Mouse (Mus musculus) MEL (cell line): ENCODE measurements around the gene Bcl3. TPM values are rescaled to one million over a fixed set of nuclear protein-coding genes. Genes with fewer than 3 reads are reported as not detected.

ENCODE experiments used
- DNase-seq: peaks from one replicate; pipeline ENCODE4 v3.0.0; 2011; ENCODE audit warnings: low read depth, low spot score
- H3K27ac ChIP-seq: 2 replicates; pipeline ENCODE4 v1.5.1; 2012; ENCODE audit warnings: low read depth, mild to moderate bottlenecking, control low read depth, low read length, moderate library complexity; ENCODE audit not compliant: control insufficient read depth
- H3K27me3 ChIP-seq, 2 experiments: fragments of 150-350 bp in 1 of 2; sonication (generic) in 1 of 2; 2 replicates each; pipeline ENCODE4 v1.6.1; 2012; ENCODE audit warnings: low read length in 2 of 2, mild to moderate bottlenecking in 2 of 2, improper control_type of control experiment in 1 of 2, moderate library complexity in 1 of 2; ENCODE audit not compliant: insufficient read depth in 2 of 2, control insufficient read depth in 1 of 2
- H3K36me3 ChIP-seq, 2 experiments: 2 replicates each; pipeline ENCODE4 v1.6.1; 2012 to 2014; ENCODE audit warnings: low read length in 2 of 2, improper control_type of control experiment in 1 of 2, inconsistent platforms in 1 of 2, mild to moderate bottlenecking in 1 of 2; ENCODE audit not compliant: insufficient read depth in 2 of 2, control insufficient read depth in 1 of 2
- H3K4me1 ChIP-seq, 2 experiments: fragments of 150-350 bp in 1 of 2; sonication (generic) in 1 of 2; 2 replicates each; pipeline ENCODE4 v1.6.1; 2012; ENCODE audit warnings: low read length in 2 of 2, improper control_type of control experiment in 1 of 2, mild to moderate bottlenecking in 1 of 2; ENCODE audit not compliant: insufficient read depth in 2 of 2, control insufficient read depth in 1 of 2
- H3K4me3 ChIP-seq, 2 experiments: fragments of 150-350 bp in 1 of 2; sonication (generic) in 1 of 2; 2 replicates each; pipeline ENCODE4 v1.5.1; 2012; ENCODE audit warnings: low read depth in 2 of 2, low read length in 2 of 2, mild to moderate bottlenecking in 2 of 2, moderate library complexity in 2 of 2, control low read depth in 1 of 2, improper control_type of control experiment in 1 of 2; ENCODE audit not compliant: control insufficient read depth in 1 of 2, insufficient read depth in 1 of 2
- H3K79me2 ChIP-seq: 2 replicates; pipeline ENCODE4 v1.6.1; 2012; ENCODE audit warnings: mild to moderate bottlenecking, low read length, moderate library complexity; ENCODE audit not compliant: control insufficient read depth, poor library complexity, insufficient read depth
- H3K9ac ChIP-seq: 2 replicates; pipeline ENCODE4 v1.6.1; 2012; ENCODE audit warnings: low read depth, mild to moderate bottlenecking, control low read depth, low read length, moderate library complexity; ENCODE audit not compliant: control insufficient read depth, poor library complexity, severe bottlenecking
- H3K9me3 ChIP-seq: fragments of 150-350 bp; sonication (generic); replicated peaks from 2 replicates; pipeline ENCODE4 v1.6.1; 2012; ENCODE audit warnings: mild to moderate bottlenecking, low read length, improper control_type of control experiment, moderate library complexity; ENCODE audit not compliant: insufficient read depth
- CHD2 ChIP-seq: IDR thresholded peaks from 2 replicates; pipeline ENCODE4 v1.6.1; 2011; ENCODE audit warnings: low read length, improper control_type of control experiment
- CTCF ChIP-seq, 3 experiments: IDR thresholded peaks in 2 of 3; conservative IDR thresholded peaks in 1 of 3; 2 replicates each; pipeline ENCODE4 v1.5.1; 2011 to 2012; ENCODE audit warnings: low read length in 3 of 3, low read depth in 2 of 3, mild to moderate bottlenecking in 2 of 3, improper control_type of control experiment in 1 of 3, inconsistent platforms in 1 of 3, mixed read lengths in 1 of 3, moderate library complexity in 1 of 3; ENCODE audit not compliant: control insufficient read depth in 1 of 3, insufficient read depth in 1 of 3, poor library complexity in 1 of 3, severe bottlenecking in 1 of 3
- E2F4 ChIP-seq: IDR thresholded peaks from 2 replicates; pipeline ENCODE4 v1.6.1; 2011; ENCODE audit warnings: low read depth, low read length, improper control_type of control experiment, borderline replicate concordance
- ELF1 ChIP-seq: IDR thresholded peaks from 2 replicates; pipeline ENCODE4 v1.6.1; 2014; ENCODE audit warnings: low read depth, mild to moderate bottlenecking, inconsistent platforms, low read length, improper control_type of control experiment, moderate library complexity
- ETS1 ChIP-seq: IDR thresholded peaks from 2 replicates; pipeline ENCODE4 v1.6.1; 2012; ENCODE audit warnings: low read depth, mild to moderate bottlenecking, inconsistent platforms, low read length, improper control_type of control experiment, moderate library complexity
- HCFC1 ChIP-seq: IDR thresholded peaks from 2 replicates; pipeline ENCODE4 v1.6.1; 2012; ENCODE audit warnings: low read depth, mild to moderate bottlenecking, inconsistent platforms, low read length, improper control_type of control experiment, moderate library complexity
- MAZ ChIP-seq: IDR thresholded peaks from 2 replicates; pipeline ENCODE4 v1.6.1; 2012; ENCODE audit warnings: low read depth, mild to moderate bottlenecking, inconsistent platforms, low read length, improper control_type of control experiment
- MXI1 ChIP-seq: IDR thresholded peaks from 2 replicates; pipeline ENCODE4 v1.6.1; 2011; ENCODE audit warnings: mild to moderate bottlenecking, low read depth, low read length, improper control_type of control experiment
- NRF1 ChIP-seq: IDR thresholded peaks from 2 replicates; pipeline ENCODE4 v1.6.1; 2014; ENCODE audit warnings: low read depth, mild to moderate bottlenecking, inconsistent platforms, low read length, improper control_type of control experiment, moderate library complexity; ENCODE audit not compliant: poor library complexity, insufficient read depth, severe bottlenecking
- POLR2A ChIP-seq, 2 experiments: IDR thresholded peaks; 2 replicates each; pipeline ENCODE4 v1.6.1; 2011 to 2012; ENCODE audit warnings: low read length in 2 of 2, mild to moderate bottlenecking in 2 of 2, control low read depth in 1 of 2, improper control_type of control experiment in 1 of 2, low read depth in 1 of 2, moderate library complexity in 1 of 2; ENCODE audit not compliant: control insufficient read depth in 1 of 2, insufficient read depth in 1 of 2, poor library complexity in 1 of 2
- POLR2AphosphoS2 ChIP-seq: IDR thresholded peaks from 2 replicates; pipeline ENCODE4 v1.6.1; 2011; ENCODE audit warnings: low read length, improper control_type of control experiment
- USF1 ChIP-seq: IDR thresholded peaks from 2 replicates; pipeline ENCODE4 v1.6.1; 2014; ENCODE audit warnings: low read depth, mild to moderate bottlenecking, inconsistent platforms, low read length, improper control_type of control experiment, moderate library complexity
- USF2 ChIP-seq, 2 experiments: IDR thresholded peaks; 2 replicates each; pipeline ENCODE4 v1.6.1; 2011 to 2012; ENCODE audit warnings: improper control_type of control experiment in 2 of 2, low read length in 2 of 2, borderline replicate concordance in 1 of 2, inconsistent platforms in 1 of 2, low read depth in 1 of 2, mild to moderate bottlenecking in 1 of 2; ENCODE audit not compliant: insufficient read depth in 1 of 2
- ZC3H11A ChIP-seq: IDR thresholded peaks from 2 replicates; pipeline ENCODE4 v1.6.1; 2012; ENCODE audit warnings: low read depth, mild to moderate bottlenecking, inconsistent platforms, low read length, improper control_type of control experiment
- ZKSCAN1 ChIP-seq: IDR thresholded peaks from 2 replicates; pipeline ENCODE4 v1.6.1; 2012; ENCODE audit warnings: low read depth, mild to moderate bottlenecking, inconsistent platforms, low read length, improper control_type of control experiment, moderate library complexity
- polyA plus RNA-seq, 2 experiments: library from polyadenylated mRNA; stranded (reverse) in 1 of 2; unstranded in 1 of 2; fragments of >175 nt in 1 of 2; fragments of >200 nt in 1 of 2; gene quantifications; 2 replicates each; pipeline versions ENCODE4 v1.2.1 to v1.2.4; 2012; ENCODE audit warnings: low replicate concordance in 2 of 2, low read depth in 1 of 2; ENCODE audit not compliant: insufficient read length in 2 of 2, insufficient read depth in 1 of 2, missing spikeins in 1 of 2
- total RNA-seq: library from RNA; depleted of rRNA; stranded (reverse); fragments of 300-350 nt; gene quantifications from 2 replicates; pipeline ENCODE4 v1.2.3, GENCODE M21; 2012

Bcl3 gene
- total and polyA plus RNA-seq, 3 experiments = 2.7 to 6.7 TPM; not detected in 1

DNA sequence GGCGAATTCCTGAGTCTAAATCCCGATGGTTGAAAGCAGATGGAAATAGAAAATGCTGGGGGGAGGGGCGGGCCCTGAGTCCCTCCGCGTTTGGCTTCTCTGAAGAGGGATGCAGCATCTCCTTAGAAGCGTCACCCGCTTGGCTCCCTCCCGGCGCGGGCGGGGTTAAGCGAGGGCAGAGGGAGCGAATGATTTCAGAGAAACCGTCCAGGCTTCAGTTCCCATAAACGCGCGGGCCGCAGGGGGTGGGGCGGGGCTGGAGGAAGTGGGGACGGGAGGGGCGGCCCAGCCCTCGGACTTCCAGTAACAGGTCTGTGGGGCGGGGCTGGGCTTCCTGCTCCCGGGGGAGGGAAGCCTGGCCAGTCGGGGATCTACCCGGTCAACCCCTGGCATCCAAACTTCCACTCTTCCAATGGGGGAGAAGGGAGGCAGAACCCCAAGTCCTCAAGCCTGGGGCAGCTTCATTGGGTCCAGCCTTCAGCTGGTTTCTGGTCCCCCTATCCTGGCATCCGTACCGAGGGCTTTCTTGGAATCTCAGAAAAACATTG, 6.3 kb downstream of the Bcl3 start:
- TF ChIP-seq MAZ (peak; percentile 83), CTCF (IDR thresholded peaks at IDR 0.05 in 2 of 3, conservative IDR thresholded peaks at IDR 0.05 in 1 of 3; ENCODE audit: control insufficient read depth in 1 of 3, insufficient read depth in 1 of 3, low read depth in 2 of 3, low read length in 3 of 3, poor library complexity in 1 of 3, severe bottlenecking in 1 of 3) (no peak), HCFC1 (peak; percentile 61), ELF1 (no peak), ZC3H11A (no peak), POLR2A (IDR thresholded peaks at IDR 0.05; ENCODE audit: control insufficient read depth in 1 of 2, insufficient read depth in 1 of 2, low read depth in 1 of 2, low read length in 2 of 2, poor library complexity in 1 of 2) (peak; percentile 22 to 56; a peak in 1 of 4 replicates), USF1 (no peak), ETS1 (peak; percentile 21; the same call in 1 of the 2 replicates), POLR2AphosphoS2 (0 out of 2 replicates have a peak, but pooled peaks have one; percentile 20), NRF1 (no peak), USF2 (IDR thresholded peaks at IDR 0.05; ENCODE audit: borderline replicate concordance in 1 of 2, insufficient read depth in 1 of 2, low read depth in 1 of 2, low read length in 2 of 2) (no peak), CHD2 (no peak), MXI1 (0 out of 2 replicates have a peak, but pooled peaks have one; percentile 4), E2F4 (no peak)
- H3K9me3 ChIP-seq = no peaks in the 10 kb centered on the region
- H3K9ac ChIP-seq = peak overlapping the region; percentile 61
- peak overlapping the region; percentile 51 to 78 for H3K4me3 ChIP-seq
- H3K27ac ChIP-seq = peak overlapping the region; percentile 61
- H3K27me3 ChIP-seq = no peaks in the 10 kb centered on the region
- H3K36me3 ChIP-seq = peaks cover 0 to 14% of the 10 kb centered on the region in 2 experiments; a peak in 2 of 4 replicates
- DNase-seq = peak; percentile 91
- H3K79me2 ChIP-seq = no peaks in the 10 kb centered on the region
- peaks cover 20 to 28% of the 10 kb centered on the region in 2 experiments for H3K4me1 ChIP-seq

DNA sequence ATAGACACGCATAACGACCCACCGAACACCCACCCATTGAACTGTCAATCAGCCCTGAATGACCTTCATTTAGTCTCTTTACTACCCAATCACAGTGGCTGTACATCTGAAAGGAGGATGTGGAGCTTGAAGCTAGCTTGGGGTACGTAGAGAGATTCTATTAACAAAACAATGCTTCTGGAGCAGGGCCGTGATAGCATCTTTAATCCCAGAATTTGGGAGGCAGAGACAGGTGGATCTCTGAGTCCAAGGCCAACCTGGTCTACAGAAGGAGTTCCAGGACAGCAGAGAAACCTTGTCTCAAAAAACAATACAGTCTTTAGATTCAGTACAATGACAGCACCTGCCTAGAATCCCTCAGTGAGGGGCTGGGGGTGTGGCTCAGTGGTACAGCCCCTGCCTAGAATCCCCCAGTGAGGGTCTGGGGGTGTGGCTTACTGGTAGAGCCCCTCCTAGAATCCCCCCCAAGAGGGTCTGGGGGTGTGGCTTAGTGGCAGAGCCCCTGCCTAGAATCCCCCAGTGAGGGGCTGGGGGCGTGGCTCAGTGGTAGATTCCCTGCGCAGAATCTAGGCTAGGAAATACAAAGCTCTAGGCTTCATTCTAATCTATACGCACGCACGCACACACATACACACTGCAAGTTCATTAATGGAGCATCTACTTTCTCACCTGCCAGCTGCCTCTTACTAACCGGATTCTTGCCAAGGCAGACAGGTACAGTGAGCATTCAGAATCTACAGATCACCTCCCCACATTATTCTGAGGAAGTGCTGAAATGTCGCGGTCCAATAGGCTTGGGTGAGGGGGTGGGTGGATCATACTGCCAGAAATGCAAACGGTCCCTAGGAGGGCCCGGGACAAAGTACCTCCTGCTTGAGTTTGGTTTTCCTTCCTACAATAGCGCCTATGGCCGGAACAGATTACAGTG, 7.0 kb downstream of the Bcl3 start:
- DNase-seq = no peak
- no peak for TF ChIP-seq POLR2AphosphoS2
- no peak for TF ChIP-seq E2F4
- no peak for TF ChIP-seq ZKSCAN1
- 0 out of 2 replicates have a peak, but pooled peaks have one; percentile 13 for TF ChIP-seq MXI1
- peak; percentile 11; the same call in 1 of the 2 replicates for TF ChIP-seq NRF1
- peaks cover 20 to 28% of the 10 kb centered on the region in 2 experiments for H3K4me1 ChIP-seq
- H3K79me2 ChIP-seq = no peaks in the 10 kb centered on the region
- H3K27ac ChIP-seq = peak overlapping the region; percentile 61
- H3K36me3 ChIP-seq = peaks cover 0 to 14% of the 10 kb centered on the region in 2 experiments; a peak in 2 of 4 replicates
- H3K27me3 ChIP-seq = no peaks in the 10 kb centered on the region
- no peaks in the 10 kb centered on the region for H3K9me3 ChIP-seq
- peak overlapping the region; percentile 42 for H3K9ac ChIP-seq
- H3K4me3 ChIP-seq = peak overlapping the region; percentile 49 to 78
